Mouse (Mus musculus) stomach, embryonic 15.5 days (tissue): ENCODE results near the gene Cd7. TPM values are rescaled to one million over a fixed set of nuclear protein-coding genes. Genes with fewer than 3 reads are reported as not detected.

ENCODE experiments used
- ATAC-seq: fragments of 200-750 bp; cut with Nextera tagmentation; 2 replicates; pipeline ENCODE4 v1.8.0; 2017; ENCODE audit warnings: low read depth, moderate number of reproducible peaks, moderate TSS enrichment; ENCODE audit not compliant: insufficient read depth, low FRiP score
- H3K27ac ChIP-seq: fragments of 300-500 bp; sonication (generic); 2 replicates; pipeline ENCODE4 v1.5.1; 2015; ENCODE audit warnings: mild to moderate bottlenecking, inconsistent platforms
- H3K27me3 ChIP-seq: fragments of 300-500 bp; sonication (generic); replicated peaks from 2 replicates; pipeline ENCODE4 v1.6.1; 2015; ENCODE audit warnings: inconsistent platforms
- H3K36me3 ChIP-seq: fragments of 300-500 bp; sonication (generic); 2 replicates; pipeline ENCODE4 v1.6.1; 2015; ENCODE audit warnings: inconsistent platforms
- H3K4me1 ChIP-seq: fragments of 300-500 bp; sonication (generic); 2 replicates; pipeline ENCODE4 v1.6.1; 2015; ENCODE audit warnings: inconsistent platforms
- H3K4me2 ChIP-seq: fragments of 300-500 bp; sonication (generic); 2 replicates; pipeline ENCODE4 v1.6.1; 2015; ENCODE audit warnings: mild to moderate bottlenecking, inconsistent platforms
- H3K4me3 ChIP-seq: fragments of 300-500 bp; sonication (generic); replicated peaks from 2 replicates; pipeline ENCODE4 v1.5.1; 2015; ENCODE audit warnings: inconsistent platforms
- H3K9ac ChIP-seq: fragments of 300-500 bp; sonication (generic); 2 replicates; pipeline ENCODE4 v1.6.1; 2015; ENCODE audit warnings: inconsistent platforms
- H3K9me3 ChIP-seq: fragments of 300-500 bp; sonication (generic); 2 replicates; pipeline ENCODE4 v1.6.1; 2016; ENCODE audit warnings: inconsistent platforms
- WGBS: fragments of 180-500 bp; shearing (Covaris S2); methylation state at CpG from one replicate; pipeline ENCODE4 v1.1.7; 2015; 5-methylcytosine and 5-hydroxymethylcytosine counted together
- polyA plus RNA-seq: library from polyadenylated mRNA; unstranded; fragments of >200 nt; fragmentation: Nextera tagmentation; extraction: Ambion mirVana; gene quantifications from 2 replicates; pipeline ENCODE4 v1.2.1, GENCODE M21; 2015

Gene Cd7
- polyA plus RNA-seq, 1 experiment from 2014 or later = 3.3 TPM

DNA sequence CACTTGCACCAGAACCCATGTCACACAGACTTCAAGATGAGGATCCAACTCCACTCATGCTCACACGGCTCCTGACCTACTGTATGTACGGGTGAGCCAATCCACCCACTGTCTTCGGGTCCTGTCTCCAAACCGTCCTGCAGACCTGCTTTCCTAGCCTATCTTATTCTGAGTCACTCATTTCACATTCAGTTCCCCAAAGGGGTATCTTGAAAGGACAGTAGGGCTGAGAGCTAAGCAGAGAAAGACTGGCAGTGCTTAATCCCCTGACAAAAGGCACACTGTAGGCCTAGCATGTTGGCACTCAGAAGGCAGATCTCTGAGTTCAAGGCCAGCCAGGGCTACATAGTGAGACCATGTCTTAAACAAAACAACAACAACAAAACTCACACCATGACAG lies 50.8 kb downstream of the Cd7 start:
- Histone ChIP-seq H3K4me1 (peaks cover 34% of the 10 kb centered on the region), H3K4me3 (no peak overlapping the region), H3K9me3 (no peaks in the 10 kb centered on the region), H3K36me3 (no peaks in the 10 kb centered on the region), H3K27ac (0 out of 2 replicates have a peak overlapping the region, but pooled peaks have one; percentile 28), H3K27me3 (no peaks in the 10 kb centered on the region), H3K4me2 (peak overlapping the region; percentile 87; the same call in 1 of the 2 replicates), H3K9ac (no peak overlapping the region)
- no peak for ATAC-seq
- WGBS = 76% methylated on average over 4 of the region's 4 CpGs

GRCm38 (mm10) chr11:120987608-120988007 lies 51.6 kb downstream of the Cd7 start:
- Histone ChIP-seq H3K9ac (no peak overlapping the region), H3K9me3 (no peaks in the 10 kb centered on the region), H3K4me1 (peaks cover 33% of the 10 kb centered on the region), H3K4me3 (no peak overlapping the region; the same call in 1 of the 2 replicates), H3K27me3 (no peaks in the 10 kb centered on the region), H3K36me3 (peaks cover 6% of the 10 kb centered on the region; the same call in 1 of the 2 replicates), H3K27ac (no peak overlapping the region), H3K4me2 (no peak overlapping the region)
- ATAC-seq = no peak
- 72% methylated on average over 3 of the region's 3 CpGs for WGBS

Other genes starting within 250 kb of the Cd7 start
- 69.2 and 79.0 TPM in 2 replicates for gene Dus1l, start 243.0 kb downstream of the Cd7 start, polyA plus RNA-seq
- gene Fasn, start 214.9 kb downstream of the Cd7 start, polyA plus RNA-seq = 45.9 and 46.3 TPM in 2 replicates
- gene Ccdc57, start 106.5 kb downstream of the Cd7 start, polyA plus RNA-seq = 4.5 and 5.6 TPM in 2 replicates
- 57.7 and 60.4 TPM in 2 replicates for gene Slc16a3, start 90.9 kb downstream of the Cd7 start, polyA plus RNA-seq
- gene Csnk1d, start 48.1 kb downstream of the Cd7 start, polyA plus RNA-seq = 110 and 119 TPM in 2 replicates
- 0.92 and 1.3 TPM in 2 replicates for gene Sectm1b, start 24.2 kb upstream of the Cd7 start, polyA plus RNA-seq
- gene Sectm1a, start 41.8 kb upstream of the Cd7 start, polyA plus RNA-seq = 0.57 and 0.93 TPM in 2 replicates
- gene Tex19.2, start 79.3 kb upstream of the Cd7 start, polyA plus RNA-seq = not detected in 2 replicates
- 0.08 TPM in 1 of 2 replicates, not detected in the other for gene Tex19.1, start 106.7 kb upstream of the Cd7 start, polyA plus RNA-seq
- gene Uts2r, start 120.9 kb upstream of the Cd7 start, polyA plus RNA-seq = not detected in 2 replicates
- gene Hexdc, start 165.0 kb upstream of the Cd7 start, polyA plus RNA-seq = 8.1 and 9.2 TPM in 2 replicates
- 30.4 and 30.5 TPM in 2 replicates for gene Ogfod3, start 165.3 kb upstream of the Cd7 start, polyA plus RNA-seq
- gene Cybc1, start 189.9 kb upstream of the Cd7 start, polyA plus RNA-seq = 32.5 and 34.6 TPM in 2 replicates
- 45.6 and 52.0 TPM in 2 replicates for gene Narf, start 197.8 kb upstream of the Cd7 start, polyA plus RNA-seq
- gene Foxk2, start 220.6 kb upstream of the Cd7 start, polyA plus RNA-seq = 8.6 and 9.8 TPM in 2 replicates